Mouse (Mus musculus): ENCODE measurements around the gene Gm13124. TPM values are rescaled to one million over a fixed set of nuclear protein-coding genes. Genes with fewer than 3 reads are reported as not detected.
"Not testable (repeated sequence)": the region's sequence is repeated elsewhere in the genome, so short reads cannot be mapped to it uniquely, and the experiment has no call there.

Gene Gm13124
- not detected in 2 replicates for total RNA-seq (2017)

- ATAC-seq (replicated peaks; ENCODE audit: low read depth, poor library complexity, severe bottlenecking), result no peak
Observed at GRCm38 (mm10) chr4:144565034-144565433, at the start of gene Gm13124. Gene Gm13124 (minus strand): TSS chr4:144565134.

DNA sequence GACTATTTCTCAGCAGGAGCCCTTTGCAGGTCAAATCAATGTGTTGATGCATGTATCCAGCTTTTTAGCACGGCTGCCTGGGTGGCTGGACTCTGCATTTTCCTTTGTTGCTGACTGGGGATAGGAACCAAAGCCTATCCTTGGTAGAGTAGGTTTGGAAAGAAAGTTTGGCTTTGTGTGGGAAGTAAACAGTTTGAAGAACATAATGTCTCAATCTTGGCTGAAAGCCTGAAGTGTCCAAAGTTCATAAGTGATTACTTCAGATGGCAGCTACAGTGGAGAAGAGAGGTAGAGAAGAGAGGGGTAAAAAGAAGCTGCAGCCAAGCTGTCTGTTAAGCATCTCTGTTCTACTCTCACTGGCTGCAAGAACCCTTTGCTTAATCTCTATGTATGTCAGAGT is 49.7 kb upstream of the Gm13124 start:
- ATAC-seq (replicated peaks; ENCODE audit: low read depth, poor library complexity, severe bottlenecking), result no peak

- ATAC-seq (replicated peaks; ENCODE audit: low read depth, poor library complexity, severe bottlenecking), result no peak
Observed at GRCm38 (mm10) chr4:144613407-144613806, 48.5 kb upstream of the Gm13124 start, which contains the start of gene Aadacl4. Gene Aadacl4 (plus strand): TSS chr4:144613707.

GRCm38 (mm10) chr4:144592790-144593189 is 27.9 kb upstream of the Gm13124 start:
- ATAC-seq (replicated peaks; ENCODE audit: low read depth, poor library complexity, severe bottlenecking), result no peak

GRCm38 (mm10) chr4:144586207-144586606 is 21.3 kb upstream of the Gm13124 start:
- ATAC-seq (replicated peaks; ENCODE audit: low read depth, poor library complexity, severe bottlenecking), result peak; percentile 42

GRCm38 (mm10) chr4:144567752-144568151 is 2.8 kb upstream of the Gm13124 start:
- ATAC-seq (replicated peaks; ENCODE audit: low read depth, poor library complexity, severe bottlenecking), result no peak

DNA sequence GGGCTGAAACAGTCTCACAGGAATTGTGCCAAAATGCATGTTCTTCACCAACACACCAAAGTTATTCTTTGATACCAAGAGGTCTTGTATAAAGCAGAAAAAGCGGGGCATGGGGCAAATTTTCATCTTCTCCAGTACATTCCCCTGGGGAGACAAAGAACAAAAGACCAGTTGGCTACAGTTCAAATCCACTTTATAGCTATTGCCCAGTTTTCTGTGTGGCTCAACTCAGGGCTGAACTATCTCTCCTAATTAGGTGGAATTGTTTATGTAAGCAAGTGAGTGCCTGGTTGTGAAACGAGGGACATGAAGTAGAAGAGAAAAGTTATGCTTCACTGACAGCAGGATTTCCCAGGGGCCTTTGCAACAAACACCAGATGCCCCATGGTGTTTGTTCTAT is 3.7 kb downstream of the Gm13124 start:
- no peak for ATAC-seq (replicated peaks; ENCODE audit: low read depth, poor library complexity, severe bottlenecking)

- peak; percentile 72 for ATAC-seq (replicated peaks; ENCODE audit: low read depth, poor library complexity, severe bottlenecking)
Observed at GRCm38 (mm10) chr4:144559792-144560191, 5.1 kb downstream of the Gm13124 start.

DNA sequence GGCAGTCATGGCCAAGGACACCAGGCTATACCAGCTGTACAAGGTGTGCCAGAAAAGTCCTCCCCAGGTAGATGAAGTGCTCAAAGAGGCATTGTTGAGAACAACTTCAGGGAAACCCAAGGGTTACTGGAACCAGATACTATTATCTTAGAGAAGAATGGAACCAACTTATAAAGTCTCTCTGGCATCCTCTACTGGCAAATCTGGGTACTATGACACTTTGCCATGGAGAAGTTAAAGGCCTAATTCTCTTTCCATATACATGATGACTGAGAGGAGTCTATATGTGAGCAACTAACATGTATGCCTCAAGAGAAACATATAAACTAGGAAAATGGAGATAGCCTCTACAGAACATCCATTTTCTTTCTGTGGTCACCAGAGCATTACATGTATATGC is 13.8 kb downstream of the Gm13124 start:
- no peak for ATAC-seq (replicated peaks; ENCODE audit: low read depth, poor library complexity, severe bottlenecking)

DNA sequence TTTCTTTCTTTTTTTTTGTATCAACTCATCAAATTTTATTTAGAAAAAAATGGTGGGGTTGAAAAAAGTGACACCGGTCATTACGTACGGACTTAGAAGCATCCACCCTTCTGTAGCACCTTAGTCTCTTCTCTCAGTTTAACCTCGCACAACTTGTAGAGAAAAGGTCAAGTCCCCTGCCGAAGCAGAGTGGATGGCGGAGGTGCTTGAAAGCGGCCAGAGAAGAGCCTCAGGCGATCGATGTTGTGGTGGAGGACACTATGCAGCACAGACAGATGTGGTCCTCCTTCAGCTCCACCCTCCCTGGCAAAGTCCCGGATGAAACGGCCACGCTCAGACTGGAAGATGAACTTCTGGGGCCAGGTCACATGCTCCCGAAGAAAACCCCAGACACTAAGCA is 19.6 kb downstream of the Gm13124 start:
- not testable (repeated sequence) for ATAC-seq (replicated peaks; ENCODE audit: low read depth, poor library complexity, severe bottlenecking)

- ATAC-seq (replicated peaks; ENCODE audit: low read depth, poor library complexity, severe bottlenecking), result no peak
Observed at GRCm38 (mm10) chr4:144544689-144545088, 20.2 kb downstream of the Gm13124 start.

DNA sequence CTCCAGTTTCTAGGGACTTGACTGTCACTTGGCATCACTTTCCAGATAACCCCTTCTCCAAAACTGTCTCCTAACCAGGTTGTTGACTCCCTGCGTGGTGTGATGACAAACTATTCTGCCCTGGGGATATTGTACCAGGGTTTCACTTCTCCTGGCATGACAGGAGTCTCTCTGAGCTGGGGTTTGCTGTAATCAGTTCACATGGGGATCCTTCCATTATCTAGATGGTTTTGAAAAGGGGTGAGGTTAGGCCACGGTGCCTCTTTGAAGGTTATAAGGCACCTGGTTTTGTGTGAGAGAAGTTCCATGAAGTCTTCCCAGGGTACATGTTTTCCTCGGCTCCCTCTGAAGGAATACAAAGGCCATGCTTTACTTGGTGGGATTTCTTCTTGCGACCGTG is 45.4 kb downstream of the Gm13124 start, which contains the start of gene 9430007A20Rik:
Gene 9430007A20Rik (plus strand): TSS at position 301 of the 400 bp plus-strand sequence.
- ATAC-seq (replicated peaks; ENCODE audit: low read depth, poor library complexity, severe bottlenecking), result no peak

DNA sequence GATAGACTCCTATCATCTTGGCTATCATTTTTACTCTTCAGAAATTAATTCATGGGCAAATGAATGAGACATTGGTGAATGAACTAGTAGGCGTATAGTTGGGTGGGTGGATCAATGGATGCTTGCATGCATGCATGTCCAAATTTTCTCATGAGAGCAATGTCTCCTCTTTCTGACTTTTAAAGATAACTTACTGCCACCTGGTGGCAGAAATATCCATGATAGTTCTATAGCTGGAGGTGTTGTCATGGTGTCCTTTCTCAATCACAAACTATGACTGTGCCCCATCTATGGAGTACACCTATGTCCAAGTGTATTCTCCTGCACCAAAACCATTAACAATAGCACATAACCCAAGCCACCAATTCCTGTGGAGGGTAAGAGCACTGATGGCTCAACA is 58.4 kb downstream of the Gm13124 start:
- ATAC-seq (replicated peaks; ENCODE audit: low read depth, poor library complexity, severe bottlenecking), result 0 out of 2 replicates have a peak, but pooled peaks have one; percentile 42

Other genes starting within 250 kb of the Gm13124 start
- gene Gm13128, start 234.9 kb downstream of the Gm13124 start, total RNA-seq (2017), result not detected in 2 replicates
- gene Gm13119, start 207.2 kb downstream of the Gm13124 start, total RNA-seq (2017), result not detected in 2 replicates
- gene Pramef20, start 187.2 kb downstream of the Gm13124 start, total RNA-seq (2017), result not detected in 2 replicates
- gene Pramef12, start 156.7 kb downstream of the Gm13124 start, total RNA-seq (2017), result not detected in 2 replicates
- not detected in 2 replicates for gene 1700012P22Rik, start 126.4 kb downstream of the Gm13124 start, total RNA-seq (2017)
- not detected in 2 replicates for gene Gm9944, start 111.8 kb downstream of the Gm13124 start, total RNA-seq (2017)
- not detected in 2 replicates for gene Aadacl3, start 101.4 kb downstream of the Gm13124 start, total RNA-seq (2017)
- not detected in 2 replicates for gene 9430007A20Rik, start 45.3 kb downstream of the Gm13124 start, total RNA-seq (2017)
- not detected in 2 replicates for gene Aadacl4, start 48.6 kb upstream of the Gm13124 start, total RNA-seq (2017)
- not detected in 2 replicates for gene Gm436, start 121.2 kb upstream of the Gm13124 start, total RNA-seq (2017)
- not detected in 2 replicates for gene Gm13178, start 156.3 kb upstream of the Gm13124 start, total RNA-seq (2017)
- not detected in 2 replicates for gene Gm438, start 221.4 kb upstream of the Gm13124 start, total RNA-seq (2017)